Mouse (Mus musculus) heart, postnatal 0 days (tissue): ENCODE measurements around the gene Frmd8.

Source experiments
- CTCF ChIP-seq: IDR thresholded peaks from 2 replicates; pipeline ENCODE4 v1.5.1; 2016; ENCODE audit warnings: antibody characterized with exemption, control low read depth, low read depth
- EP300 ChIP-seq: IDR thresholded peaks from 2 replicates; pipeline ENCODE4 v1.6.1; 2016; ENCODE audit warnings: antibody characterized with exemption, low read depth

- TF ChIP-seq CTCF (no peak), EP300 (no peak)
These were observed 53.3 kb downstream of the Frmd8 start for GRCm38 (mm10) chr19:5821847-5822173.
